Mouse (Mus musculus) hindbrain, postnatal 0 days (tissue): ENCODE results near the gene Homez. TPM values are rescaled to one million over a fixed set of nuclear protein-coding genes. Genes with fewer than 3 reads are reported as not detected.

Source experiments
- ATAC-seq: fragments of 200-750 bp; cut with Nextera tagmentation; 2 replicates; pipeline ENCODE4 v1.8.0; 2017; ENCODE audit warnings: mild to moderate bottlenecking, moderate TSS enrichment, moderate library complexity
- DNase-seq: peaks from one replicate; pipeline ENCODE4 v3.0.0-alpha.2; 2015; ENCODE audit warnings: low spot score
- H3K27ac ChIP-seq: fragments of 300-500 bp; sonication (generic); 2 replicates; pipeline ENCODE4 v1.5.1; 2014; ENCODE audit warnings: mild to moderate bottlenecking
- H3K27me3 ChIP-seq: fragments of 300-500 bp; sonication (generic); 2 replicates; pipeline ENCODE4 v1.6.1; 2014; ENCODE audit warnings: low read length, mixed read lengths; ENCODE audit not compliant: insufficient read depth
- H3K36me3 ChIP-seq: fragments of 300-500 bp; sonication (generic); 2 replicates; pipeline ENCODE4 v1.6.1; 2014; ENCODE audit warnings: low read length, mixed read lengths; ENCODE audit not compliant: insufficient read depth
- H3K4me1 ChIP-seq: fragments of 300-500 bp; sonication (generic); 2 replicates; pipeline ENCODE4 v1.6.1; 2014; ENCODE audit warnings: antibody characterized with exemption, low read length, mixed read lengths; ENCODE audit not compliant: insufficient read depth
- H3K4me2 ChIP-seq: fragments of 300-500 bp; sonication (generic); 2 replicates; pipeline ENCODE4 v1.6.1; 2014; ENCODE audit warnings: low read depth, mild to moderate bottlenecking, low read length, moderate library complexity, mixed read lengths
- H3K4me3 ChIP-seq: fragments of 300-500 bp; sonication (generic); 2 replicates; pipeline ENCODE4 v1.5.1; 2014; ENCODE audit warnings: low read length
- H3K9ac ChIP-seq: fragments of 300-500 bp; sonication (generic); replicated peaks from 2 replicates; pipeline ENCODE4 v1.6.1; 2014; ENCODE audit warnings: mild to moderate bottlenecking, low read length, moderate library complexity, mixed read lengths
- H3K9me3 ChIP-seq: fragments of 300-500 bp; sonication (generic); 2 replicates; pipeline ENCODE4 v1.6.1; 2016; ENCODE audit warnings: low read length, mixed read lengths
- CTCF ChIP-seq: IDR thresholded peaks from 2 replicates; pipeline ENCODE4 v1.5.1; 2016; ENCODE audit warnings: antibody characterized with exemption, control low read depth, low read depth
- WGBS: fragments of 180-500 bp; shearing (Covaris S2); extraction: QIAGEN DNeasy Blood & Tissue Kit; methylation state at CpG from one replicate; pipeline ENCODE4 v1.1.7; 2014; 5-methylcytosine and 5-hydroxymethylcytosine counted together
- polyA plus RNA-seq: library from polyadenylated mRNA; unstranded; fragments of >200 nt; fragmentation: Nextera tagmentation; extraction: Ambion mirVana; gene quantifications from 2 replicates; pipeline ENCODE4 v1.2.1, GENCODE M21; 2015
- total RNA-seq: library from RNA; depleted of rRNA; stranded (reverse); fragments of >200 nt; gene quantifications from 2 replicates; pipeline ENCODE4 v1.2.3, GENCODE M21; 2014

Homez gene
- total and polyA plus RNA-seq, 2 experiments from 2014 or later = 7.8 to 9.0 TPM

GRCm38 (mm10) chr14:54885309-54885708 lies 14.5 kb upstream of the Homez start:
- no peaks in the 10 kb centered on the region for H3K27me3 ChIP-seq
- no peaks in the 10 kb centered on the region for H3K9me3 ChIP-seq
- no peak overlapping the region for H3K4me2 ChIP-seq
- 90% methylated on average over 11 of the region's 11 CpGs for WGBS
- H3K4me3 ChIP-seq = no peak overlapping the region
- H3K36me3 ChIP-seq = 0 out of 2 replicates have a peak, but pooled peaks cover 4% of the 10 kb centered on the region
- TF ChIP-seq CTCF = no peak
- no peak for DNase-seq
- ATAC-seq = no peak
- no peak overlapping the region for H3K27ac ChIP-seq
- H3K4me1 ChIP-seq = peaks cover 7% of the 10 kb centered on the region
- no peak overlapping the region for H3K9ac ChIP-seq

- DNase-seq (no peak), ATAC-seq (peak; percentile 5; the same call in 1 of the 2 replicates)
- H3K4me2 ChIP-seq = peak overlapping the region; percentile 60
- peak overlapping the region; percentile 86 for H3K9ac ChIP-seq
- H3K36me3 ChIP-seq = 0 out of 2 replicates have a peak, but pooled peaks cover 4% of the 10 kb centered on the region
- peak overlapping the region; percentile 52 for H3K4me3 ChIP-seq
- 28% methylated on average over 21 of the region's 21 CpGs for WGBS
- TF ChIP-seq CTCF = no peak
- H3K4me1 ChIP-seq = peaks cover 7% of the 10 kb centered on the region
- no peaks in the 10 kb centered on the region for H3K9me3 ChIP-seq
- peak overlapping the region; percentile 93 for H3K27ac ChIP-seq
- no peaks in the 10 kb centered on the region for H3K27me3 ChIP-seq
Observed at GRCm38 (mm10) chr14:54884022-54884712, 13.4 kb upstream of the Homez start.

GRCm38 (mm10) chr14:54883154-54884021 lies 12.6 kb upstream of the Homez start, which contains the start of the genes Bcl2l2 and Gm20521:
Gene Bcl2l2 (plus strand): TSS chr14:54883377.
Gene Gm20521 (plus strand): TSS chr14:54883441.
- WGBS = under 1% methylated on average over 26 of the region's 27 CpGs
- H3K4me1 ChIP-seq = peaks cover 7% of the 10 kb centered on the region
- H3K4me2 ChIP-seq = peak within 1 kb of the TSS; percentile 60
- DNase-seq = peak; percentile 92
- H3K36me3 ChIP-seq = 0 out of 2 replicates have a peak, but pooled peaks cover 4% of the 10 kb centered on the region
- H3K27ac ChIP-seq = peak within 1 kb of the TSS; percentile 93
- H3K4me3 ChIP-seq = peak within 1 kb of the TSS; percentile 52
- ATAC-seq = peak; percentile 93
- no peaks in the 10 kb centered on the region for H3K27me3 ChIP-seq
- peak within 1 kb of the TSS; percentile 86 for H3K9ac ChIP-seq
- TF ChIP-seq CTCF = no peak
- no peaks in the 10 kb centered on the region for H3K9me3 ChIP-seq

GRCm38 (mm10) chr14:54877048-54877715 lies 6.4 kb upstream of the Homez start, which contains the start of gene Ppp1r3e:
Gene Ppp1r3e (minus strand): TSS chr14:54877550.
- H3K4me1 ChIP-seq = no peaks in the 10 kb centered on the region; the same call in 1 of the 2 replicates
- WGBS = under 1% methylated on average over 58 of the region's 61 CpGs
- H3K4me2 ChIP-seq = peak within 1 kb of the TSS; percentile 94
- no peaks in the 10 kb centered on the region for H3K9me3 ChIP-seq
- H3K27ac ChIP-seq = peak within 1 kb of the TSS; percentile 98
- H3K27me3 ChIP-seq = no peaks in the 10 kb centered on the region
- H3K36me3 ChIP-seq = no peaks in the 10 kb centered on the region
- peak; percentile 86 for ATAC-seq
- peak; percentile 42; the same call in 1 of the 2 replicates for TF ChIP-seq CTCF
- peak within 1 kb of the TSS; percentile 77 for H3K4me3 ChIP-seq
- H3K9ac ChIP-seq = peak within 1 kb of the TSS; percentile 89
- peak; percentile 80 for DNase-seq

- H3K36me3 ChIP-seq = no peaks in the 10 kb centered on the region
- WGBS = 2% methylated on average over 43 of the region's 72 CpGs
Observed at GRCm38 (mm10) chr14:54876539-54877047, 5.8 kb upstream of the Homez start.

More at GRCm38 (mm10) chr14:54876539-54877047, 5.8 kb upstream of the Homez start:
- peak; percentile 90 for ATAC-seq
- Histone ChIP-seq H3K4me2 (peak overlapping the region; percentile 94), H3K9ac (peak overlapping the region; percentile 89), H3K9me3 (no peaks in the 10 kb centered on the region), H3K4me1 (no peaks in the 10 kb centered on the region; the same call in 1 of the 2 replicates), H3K27me3 (no peaks in the 10 kb centered on the region), H3K27ac (peak overlapping the region; percentile 98), H3K4me3 (peak overlapping the region; percentile 77)
- DNase-seq = peak; percentile 97
- no peak for TF ChIP-seq CTCF
